Mouse (Mus musculus): ENCODE measurements around the gene Fgd6. TPM values are rescaled to one million over a fixed set of nuclear protein-coding genes. Genes with fewer than 3 reads are reported as not detected.

Fgd6 gene
- total RNA-seq, 2 experiments from 2014 or later, result 6.9 to 7.3 TPM

DNA sequence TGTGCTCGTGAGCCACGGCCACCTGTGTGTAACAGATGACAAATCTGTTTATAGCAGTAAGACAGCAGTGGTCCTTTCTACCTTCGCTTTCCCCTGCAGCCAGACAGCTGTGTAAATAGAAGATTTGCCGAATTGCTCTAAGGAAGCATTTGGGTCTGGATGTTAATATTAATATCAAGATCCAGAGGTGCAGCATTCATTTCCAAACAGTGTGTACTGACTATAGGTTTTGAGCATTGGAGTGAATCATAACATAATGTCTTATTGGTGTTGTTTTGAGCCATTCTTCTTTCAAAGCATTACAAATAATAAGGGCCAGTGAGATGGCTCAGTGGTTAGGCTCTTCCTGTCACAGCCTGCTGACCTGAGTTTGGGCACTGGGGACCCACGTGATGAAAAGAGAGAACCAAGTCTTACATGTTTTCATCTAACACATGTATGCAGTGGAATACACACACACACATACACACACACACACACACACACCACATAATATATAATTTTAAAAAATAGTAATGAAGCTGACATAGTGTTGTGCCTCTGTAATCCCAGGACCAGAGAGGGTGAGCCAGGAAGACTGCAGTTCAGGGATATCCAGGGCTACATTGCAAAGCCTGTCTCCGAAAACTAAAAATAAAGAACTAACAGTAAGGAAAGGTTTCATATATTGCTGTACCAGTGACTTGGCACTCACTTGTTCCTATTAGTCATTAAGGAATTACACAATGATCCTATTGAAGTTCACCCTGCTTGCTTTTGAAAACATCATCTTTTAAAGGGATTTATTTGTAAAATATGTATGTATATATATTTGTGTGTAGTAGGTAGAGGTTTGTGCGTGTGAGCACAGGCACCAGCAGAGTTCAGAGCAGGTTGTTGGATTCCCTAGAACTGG lies 2.8 kb downstream of the Fgd6 start:
- intact Hi-C loops (cut with DNase I), result no loop called here
- DNase-seq, result no peak

DNA sequence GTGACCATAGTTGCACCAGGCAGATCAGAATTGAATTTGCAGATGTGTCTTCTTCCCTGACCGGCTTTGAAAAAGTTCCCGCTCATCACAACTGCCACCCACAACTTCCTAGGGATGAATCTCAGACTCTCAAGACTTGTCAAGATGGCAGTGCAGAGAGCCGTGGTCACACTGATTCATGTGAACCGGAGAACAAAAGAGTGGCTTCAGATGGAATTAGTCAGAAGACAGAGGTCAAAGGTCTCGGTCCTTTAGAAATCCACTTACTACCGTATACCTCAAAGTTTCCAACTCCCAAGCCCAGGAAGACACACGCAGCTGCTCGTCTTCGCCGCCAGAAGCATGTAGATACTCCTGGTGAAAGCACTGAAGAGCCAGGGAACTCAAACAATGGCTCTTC lies 8.1 kb downstream of the Fgd6 start:
- intact Hi-C loops (cut with DNase I), result no loop called here
- DNase-seq, result no peak

DNA sequence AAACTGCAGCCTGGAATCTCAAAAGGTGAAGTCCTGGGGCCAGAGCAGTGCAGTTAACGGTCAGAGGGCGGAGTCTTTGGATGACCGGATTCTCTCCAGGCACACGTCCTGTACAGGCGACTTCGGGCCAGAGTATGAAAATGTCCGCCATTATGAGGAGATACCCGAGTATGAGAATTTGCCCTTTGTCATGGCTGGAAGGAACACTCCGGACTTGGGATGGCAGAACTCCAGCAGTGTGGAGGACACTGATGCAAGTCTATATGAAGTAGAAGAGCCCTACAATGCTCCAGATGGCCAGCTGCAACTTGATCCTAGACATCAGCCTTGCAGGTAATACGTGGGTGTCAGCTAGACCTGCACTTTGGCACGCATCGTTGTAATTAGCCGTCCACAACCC lies 9.5 kb downstream of the Fgd6 start:
- intact Hi-C loops (cut with DNase I), result no loop called here
- DNase-seq, result no peak

DNA sequence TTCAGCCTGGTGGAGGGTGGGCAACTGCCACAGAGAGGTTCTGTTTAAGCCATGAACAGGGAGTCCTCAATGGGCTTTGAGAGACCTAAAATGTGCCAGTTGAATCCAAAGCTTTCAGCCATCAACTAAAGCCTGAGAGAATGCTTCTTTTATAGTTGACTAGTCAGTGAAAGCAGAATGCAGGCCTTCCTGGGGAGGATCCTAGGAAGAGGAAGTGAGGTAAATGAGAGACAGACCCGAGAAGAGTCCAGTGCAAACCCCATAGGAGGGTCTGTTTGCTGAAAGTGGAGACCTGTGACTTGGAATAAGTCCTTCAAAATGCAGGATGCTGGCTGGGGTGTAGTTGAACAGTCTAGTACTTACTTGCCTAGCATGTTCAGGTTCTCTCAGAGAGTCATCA lies 11.2 kb downstream of the Fgd6 start:
- DNase-seq, result no peak
- intact Hi-C loops (cut with DNase I), result no loop called here

DNA sequence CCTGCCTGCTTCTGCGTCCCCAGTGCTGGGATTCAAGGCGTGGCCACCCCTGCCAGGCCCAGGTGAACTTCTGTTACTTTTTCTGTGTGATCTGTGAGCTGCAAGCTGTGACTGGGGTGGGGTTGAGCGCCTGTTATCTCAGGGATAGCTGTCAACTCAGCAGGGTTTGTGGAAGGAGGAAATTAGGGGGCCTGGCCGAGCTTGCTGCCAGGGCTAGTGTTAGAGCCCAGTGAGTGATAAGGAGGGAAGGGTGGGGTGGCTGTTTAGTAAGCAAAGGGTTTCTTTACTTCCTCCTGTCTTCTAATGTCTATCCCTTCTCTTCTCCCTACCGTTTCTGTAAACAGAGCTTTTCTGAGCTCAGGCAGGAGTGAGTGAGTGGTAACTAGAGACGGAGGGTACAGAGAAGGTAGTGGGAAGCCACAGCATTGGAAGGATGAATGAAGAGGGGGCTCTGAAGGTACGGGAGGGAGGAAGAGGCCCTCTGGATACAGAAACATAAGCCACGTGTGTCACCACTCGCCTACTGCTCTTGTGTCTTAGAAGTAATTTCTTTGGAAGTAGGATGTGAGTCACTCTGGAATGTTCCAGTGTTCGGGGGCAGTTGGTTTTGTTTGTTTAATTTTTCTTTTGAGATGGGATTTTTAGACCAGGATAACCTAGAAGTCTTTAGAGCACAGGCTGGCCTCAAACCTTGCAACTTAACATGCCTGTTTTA lies 12.2 kb downstream of the Fgd6 start:
- no peak for DNase-seq
- intact Hi-C loops (cut with DNase I), result loop anchor here (2.0 kb wide), 1 partner anchor 17 kb away; no protein-coding TSS in a partner anchor

DNA sequence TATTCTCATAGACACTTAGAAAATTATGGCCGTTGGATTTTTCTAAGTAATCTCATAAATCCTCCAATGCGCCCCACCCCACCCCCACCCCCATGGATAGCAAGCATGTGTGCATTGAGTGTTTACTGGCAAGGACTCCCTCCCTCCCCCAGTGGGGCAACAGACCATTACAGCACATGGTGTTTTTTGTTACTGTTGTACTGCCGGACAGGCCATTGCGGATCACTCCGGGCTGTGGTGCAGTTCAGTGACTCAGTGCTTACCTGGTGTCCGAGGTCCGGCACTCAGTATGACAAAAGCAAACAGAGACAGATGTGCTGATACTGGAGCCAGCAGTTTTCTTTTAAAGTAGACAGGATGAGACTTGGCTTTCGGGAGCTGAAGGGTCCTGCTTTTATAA lies 13.3 kb downstream of the Fgd6 start:
- intact Hi-C loops (cut with DNase I), result loop anchor here (2.0 kb wide), 1 partner anchor 16 kb away; no protein-coding TSS in a partner anchor
- DNase-seq, result no peak

DNA sequence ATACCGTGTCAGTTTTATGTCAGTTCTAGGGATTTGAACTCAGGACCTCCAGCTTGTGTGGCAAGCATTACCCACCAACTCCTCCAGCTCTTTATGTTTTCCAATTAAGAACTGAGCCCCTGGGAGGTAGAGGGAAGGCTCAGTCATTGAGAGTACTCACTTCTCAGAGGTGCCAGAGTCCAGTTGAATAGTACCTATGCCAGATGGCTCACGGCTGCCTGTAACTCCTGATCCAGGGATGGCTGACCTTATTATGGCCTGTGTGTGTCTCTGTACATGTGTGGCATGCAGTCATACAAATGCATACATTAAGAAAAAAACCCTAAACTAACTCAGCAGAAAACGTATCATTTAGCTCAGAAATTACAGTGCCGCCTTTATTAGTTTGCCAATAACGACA lies 14.9 kb downstream of the Fgd6 start:
- intact Hi-C loops (cut with DNase I), result no loop called here
- no peak for DNase-seq

DNA sequence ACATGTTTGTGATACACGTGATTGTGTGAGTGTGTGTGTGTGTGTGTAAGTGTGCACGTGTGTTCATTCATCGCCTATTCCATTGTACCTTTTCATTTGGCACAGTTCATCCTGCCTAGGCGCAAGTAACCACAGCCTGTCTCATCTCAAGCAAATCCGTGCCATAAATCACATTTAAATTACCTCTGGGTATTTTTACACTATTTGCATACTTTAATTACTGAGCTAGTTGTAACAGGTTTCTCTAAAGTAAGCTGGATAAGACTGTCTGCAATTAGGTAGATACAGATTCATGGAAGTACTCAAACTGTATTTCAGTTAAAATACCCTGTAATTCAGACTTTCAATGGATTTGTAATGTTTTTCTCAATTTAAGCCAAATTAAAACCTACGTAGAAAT lies 20.7 kb downstream of the Fgd6 start:
- no peak for DNase-seq
- intact Hi-C loops (cut with DNase I), result no loop called here

DNA sequence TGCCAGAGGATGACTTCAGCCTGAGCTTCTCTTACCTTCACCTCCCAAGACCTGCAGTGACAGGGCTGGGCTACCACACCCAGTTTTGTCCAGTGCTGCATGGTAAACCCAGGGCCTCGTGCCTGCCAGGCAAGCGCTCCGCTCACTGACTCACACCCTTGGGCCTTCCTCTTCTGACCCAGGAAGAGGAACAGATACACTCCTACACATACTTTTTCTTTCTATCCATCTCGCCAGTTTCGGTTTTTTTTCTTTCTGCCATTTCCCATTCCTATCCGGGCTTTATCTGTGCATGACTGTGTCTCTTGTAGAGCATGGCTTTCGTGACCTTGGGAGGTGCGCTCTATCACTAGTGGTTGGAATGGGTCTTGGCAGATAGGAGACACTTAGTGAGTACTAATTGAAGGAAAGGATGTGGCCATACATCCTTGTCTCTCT lies 23.8 kb downstream of the Fgd6 start:
- intact Hi-C loops (cut with DNase I), result no loop called here
- DNase-seq, result no peak

DNA sequence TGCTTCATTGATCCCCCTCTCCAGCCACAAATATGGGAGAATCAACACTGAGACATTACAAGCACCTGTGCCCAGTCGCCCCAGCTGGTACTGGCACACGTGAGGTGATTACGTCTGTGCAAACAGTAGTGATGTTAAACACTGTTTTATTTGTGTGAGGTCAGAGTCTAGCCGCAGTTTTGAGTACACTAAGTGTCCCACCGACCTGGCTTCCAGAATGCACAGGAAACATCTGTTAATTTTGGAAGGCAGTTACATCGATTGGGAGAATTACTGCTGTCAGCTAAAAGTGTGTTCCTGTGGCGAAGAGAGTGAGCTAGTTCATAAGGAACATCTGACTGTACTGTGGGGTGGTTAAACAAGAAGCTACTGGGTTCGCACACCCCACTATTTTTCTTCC lies 24.4 kb downstream of the Fgd6 start:
- intact Hi-C loops (cut with DNase I), result no loop called here
- no peak for DNase-seq

DNA sequence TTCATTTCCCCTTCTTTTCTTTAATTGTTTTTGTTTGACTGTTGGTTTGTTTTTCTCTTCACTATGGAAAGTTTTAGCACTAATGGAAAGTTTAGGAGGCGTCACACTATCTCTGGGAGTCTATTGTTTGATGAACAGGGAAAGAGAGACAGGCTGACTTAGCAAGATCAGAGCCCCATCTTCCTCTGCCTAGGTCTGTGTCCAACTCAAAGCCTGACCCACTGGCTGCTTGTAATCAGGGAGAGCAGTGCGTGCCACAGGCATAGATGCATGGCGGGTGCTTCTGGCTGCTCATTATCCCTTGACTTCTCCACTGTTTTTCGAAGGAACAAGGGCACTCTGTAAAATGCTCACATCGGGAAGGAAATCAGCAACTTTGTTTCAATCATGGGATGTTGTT lies 26.6 kb downstream of the Fgd6 start:
- intact Hi-C loops (cut with DNase I), result no loop called here
- no peak for DNase-seq

DNA sequence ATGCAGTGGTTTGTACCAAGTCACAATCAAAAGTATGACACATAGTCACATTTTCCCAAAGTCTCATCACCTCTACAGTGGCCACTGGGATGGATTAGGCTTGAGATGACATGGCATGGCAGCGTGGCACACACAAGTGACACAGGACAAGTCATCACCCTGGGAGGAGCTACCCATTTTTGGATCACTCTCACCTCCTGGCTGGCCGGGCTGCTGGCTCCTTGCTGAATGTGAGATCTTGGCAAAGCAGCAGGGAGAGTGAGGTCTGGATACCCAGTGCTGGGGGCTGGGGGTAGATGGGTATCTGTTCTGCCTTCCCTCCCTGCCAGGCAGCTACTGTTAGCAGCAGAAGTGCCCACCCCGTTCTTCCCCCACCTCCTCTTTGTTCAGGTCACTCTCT lies 31.1 kb downstream of the Fgd6 start:
- intact Hi-C loops (cut with DNase I), result no loop called here
- DNase-seq, result no peak

DNA sequence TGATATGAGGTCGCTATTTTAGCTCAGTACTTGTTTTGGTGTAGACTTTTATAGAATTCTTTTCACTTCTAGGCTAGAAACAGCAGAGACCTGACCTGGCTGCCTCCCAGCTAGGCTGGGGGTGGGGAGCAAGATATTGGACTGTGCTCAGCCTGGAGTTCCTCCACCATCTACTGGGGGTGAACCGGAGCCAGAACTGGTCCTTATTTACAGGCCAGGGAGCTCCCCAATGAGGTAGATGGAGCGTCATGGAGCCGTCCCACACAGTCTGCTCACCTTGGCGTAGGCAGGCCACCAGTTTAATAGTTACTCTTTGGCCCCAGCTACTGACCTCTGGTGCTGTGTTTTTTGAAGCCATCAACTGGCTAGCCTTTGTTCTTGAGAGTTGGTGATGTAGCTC lies 32.9 kb downstream of the Fgd6 start:
- peak; percentile 35 to 50 for DNase-seq
- intact Hi-C loops (cut with DNase I), result no loop called here

DNA sequence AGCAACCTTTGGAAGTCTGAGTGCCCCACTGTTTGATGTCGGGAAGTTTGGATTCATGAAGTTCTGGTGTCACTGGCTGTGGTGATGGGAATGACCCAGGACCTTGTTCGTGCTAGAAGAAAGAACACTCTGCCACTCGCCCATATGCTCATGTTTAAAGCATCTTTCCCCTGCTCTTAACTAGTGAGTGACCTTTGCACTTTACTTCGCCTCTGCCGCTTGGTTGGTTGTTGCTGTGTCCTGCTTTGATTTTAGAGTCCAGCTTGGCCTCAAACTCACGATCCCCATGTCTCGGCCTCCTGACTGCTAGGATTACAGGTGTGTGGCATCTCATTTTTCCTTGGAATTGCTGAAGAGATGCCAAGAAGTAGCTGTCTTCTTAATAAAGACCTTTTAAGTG lies 35.8 kb downstream of the Fgd6 start:
- no peak for DNase-seq
- intact Hi-C loops (cut with DNase I), result loop anchor here (5.0 kb wide), 1 partner anchor 46 kb away; no protein-coding TSS in a partner anchor

DNA sequence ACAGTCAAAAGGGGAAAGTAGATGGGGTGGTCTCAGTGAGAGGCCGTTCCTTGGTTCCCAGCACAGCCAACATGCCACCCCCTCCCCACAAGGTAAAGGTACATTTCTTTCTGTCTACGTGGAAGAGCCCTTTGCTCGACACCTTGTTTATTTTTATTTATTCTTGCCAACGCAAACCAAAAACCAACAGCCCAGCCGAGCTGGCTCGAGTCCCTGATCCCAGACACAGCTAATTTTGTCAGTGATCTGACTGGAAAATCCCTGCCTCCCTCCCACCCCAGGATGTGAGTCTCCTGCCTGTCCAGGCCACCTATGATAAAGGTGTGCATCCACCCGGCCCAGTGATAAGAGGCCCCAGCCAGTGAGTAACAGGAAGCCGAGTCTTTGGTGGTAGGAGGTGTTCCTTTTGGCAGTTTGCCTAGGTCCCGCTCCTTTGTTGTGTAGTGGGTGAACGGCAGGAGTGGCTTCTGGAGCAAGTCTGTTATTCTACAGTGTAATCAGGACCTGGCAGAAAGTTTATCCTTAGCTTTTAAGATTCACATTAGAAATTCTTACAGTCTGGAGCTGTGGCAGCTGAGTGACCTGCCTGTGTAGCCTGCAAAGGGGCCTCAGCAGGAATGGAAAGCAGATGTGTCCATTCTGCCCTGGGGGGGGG lies 36.6 kb downstream of the Fgd6 start:
- DNase-seq, result peak; percentile 45 to 64

DNA sequence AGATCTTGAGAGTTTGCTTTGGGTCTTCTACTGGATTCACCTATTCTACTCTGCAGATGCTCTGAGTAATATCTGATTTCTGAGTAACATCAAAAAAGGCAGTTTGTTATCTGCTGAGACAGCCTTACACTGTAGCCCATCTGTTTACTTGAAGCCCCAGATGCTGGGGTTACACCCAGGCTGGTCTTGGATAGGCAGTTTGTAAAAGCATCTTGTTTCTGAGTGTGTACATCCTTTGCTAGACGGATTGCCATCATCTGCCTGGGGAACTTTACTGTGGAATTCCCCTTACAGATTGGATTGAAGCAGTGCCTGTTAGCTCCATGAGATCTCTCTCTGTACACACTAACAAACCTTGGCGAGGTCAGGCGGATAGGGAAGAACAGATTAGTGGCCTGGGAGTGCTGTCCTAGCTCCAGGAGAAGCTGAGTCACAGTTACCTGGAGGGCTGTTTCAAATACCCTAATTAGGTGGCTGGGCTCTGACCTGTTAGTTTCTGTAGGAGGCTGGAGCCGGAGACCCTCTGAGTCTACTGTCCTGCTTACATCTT lies 37.2 kb downstream of the Fgd6 start:
- intact Hi-C loops (cut with DNase I), result loop anchor here (5.0 kb wide), 1 partner anchor 44 kb away; no protein-coding TSS in a partner anchor
- DNase-seq, result no peak

More for the DNA sequence above, 36.6 kb downstream of the Fgd6 start:
- intact Hi-C loops (cut with DNase I), result loop anchor here (5.0 kb wide), 1 partner anchor 45 kb away; no protein-coding TSS in a partner anchor

DNA sequence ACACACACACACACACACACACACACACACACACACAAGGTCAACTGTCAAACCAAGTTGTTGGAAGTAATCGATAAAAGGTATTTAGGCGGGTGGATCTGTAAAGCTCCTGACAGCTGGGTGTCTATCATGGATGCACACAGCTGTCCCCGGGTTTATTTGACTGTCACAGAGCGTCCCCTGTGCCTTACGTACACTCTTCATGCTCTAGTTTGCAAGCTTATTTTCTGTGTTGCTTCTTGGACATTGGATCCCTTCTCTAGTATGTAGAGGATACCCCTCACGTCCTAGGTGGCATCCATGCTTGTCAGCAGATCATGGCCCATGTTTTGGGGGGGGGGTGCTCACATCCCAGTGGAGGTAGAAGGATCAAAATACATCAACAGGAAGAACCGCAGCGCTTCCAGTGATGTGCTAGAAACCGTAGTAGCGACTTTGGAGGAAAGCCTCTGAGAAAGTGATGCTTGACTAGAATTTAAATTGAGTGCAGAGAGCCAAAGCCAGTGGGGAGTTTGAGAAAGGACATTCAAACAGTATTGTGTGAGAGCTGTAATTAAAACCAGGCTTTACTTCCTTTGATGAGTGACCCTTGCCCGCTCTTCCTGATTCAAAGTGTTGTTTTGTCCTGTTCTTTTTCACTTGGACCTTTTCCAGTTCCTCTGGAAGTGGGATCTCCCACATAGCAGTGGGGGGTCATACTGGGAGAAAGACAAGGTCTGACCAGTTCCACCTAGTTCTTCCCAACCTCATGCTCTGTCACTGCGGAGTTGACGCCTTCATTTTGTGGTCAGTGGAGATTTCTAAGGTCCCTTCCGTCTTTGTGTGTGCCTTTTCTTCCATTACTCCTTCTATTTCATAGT lies 41.4 kb downstream of the Fgd6 start:
- DNase-seq, result no peak
- intact Hi-C loops (cut with DNase I), result no loop called here

DNA sequence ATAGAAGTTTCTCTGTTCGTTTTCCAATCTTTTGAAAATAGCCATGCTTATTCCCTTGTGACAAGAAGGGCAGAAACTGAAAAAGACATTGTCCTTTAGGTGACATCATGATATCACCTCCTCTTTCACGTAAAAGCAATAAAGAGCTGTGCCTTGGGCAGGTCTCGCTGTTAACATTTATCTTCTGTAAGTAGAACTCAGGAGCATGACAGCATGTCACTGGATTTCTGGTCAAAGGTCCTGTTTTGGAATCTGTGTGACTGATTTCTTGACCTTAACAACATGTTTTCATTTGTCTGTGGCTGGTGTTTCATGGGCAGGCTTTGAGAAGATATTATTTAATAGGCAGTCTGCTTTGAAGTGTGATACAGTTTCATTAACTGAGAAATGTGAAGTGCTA lies 44.9 kb downstream of the Fgd6 start:
- intact Hi-C loops (cut with DNase I), result no loop called here
- no peak for DNase-seq

DNA sequence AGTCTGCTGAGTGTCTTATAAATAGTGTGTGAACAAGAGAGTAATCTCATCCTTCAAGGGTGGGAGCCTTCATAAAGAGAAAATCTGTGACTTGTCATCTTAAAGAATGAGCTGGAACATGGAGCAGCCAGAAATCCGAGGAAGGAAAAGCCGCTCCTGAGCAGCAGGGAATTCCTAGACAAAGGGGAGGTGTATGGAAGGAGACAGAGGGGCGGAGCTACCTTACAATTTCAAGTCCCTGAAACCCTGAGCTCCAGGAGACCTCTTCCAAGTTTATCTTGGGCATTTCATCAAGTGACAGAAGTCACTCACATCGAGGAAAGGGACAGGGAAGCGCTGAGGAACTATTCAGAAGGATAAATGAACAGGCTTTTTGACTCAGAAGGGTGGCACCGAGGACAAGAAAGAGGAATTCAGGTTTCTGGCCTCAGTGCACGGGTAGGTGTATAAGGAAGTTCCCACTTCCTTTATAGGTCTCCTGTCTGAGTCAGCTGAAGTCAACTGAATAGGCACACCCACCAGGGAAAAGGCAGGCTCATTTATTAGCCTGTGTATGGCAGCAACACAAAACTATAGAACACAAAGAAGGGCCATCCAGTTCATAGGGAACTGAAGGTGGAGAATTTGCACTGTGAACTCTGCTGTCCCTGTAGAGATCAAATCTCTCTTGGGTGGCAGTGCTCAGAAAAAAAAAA lies 46.4 kb downstream of the Fgd6 start:
- no peak for DNase-seq
- intact Hi-C loops (cut with DNase I), result loop anchor here (2.0 kb wide), 1 partner anchor 33 kb away; no protein-coding TSS in a partner anchor

Measured in heart, postnatal 14 days (tissue).